15 mouse cellular contexts compared by ENCODE assay signal in genomic region chr5:4499036-4499435, GRCm38 (mm10).
DNase-seq lines count a peak whose midpoint lies in the region; ATAC-seq and TF ChIP-seq lines count a peak whose summit lies in the region.
"Had no signal": no experiment of that assay in that cellular context is flagged by ENCODE, and none has a peak within 500 bp of the region (broad histone marks: within the 10 kb centered on the region; RNA-seq: fewer than 3 reads in every experiment).

No protein-coding gene starts in this region.

- no peaks in the 10 kb centered on the region for H3K36me3 ChIP-seq in kidney, adult 2 months (ENCODE audit: control insufficient read depth, insufficient read depth, low read length)
- H3K36me3 ChIP-seq in midbrain, embryonic 14.5 days (ENCODE audit: control insufficient read depth, insufficient read depth, low read length): no peaks in the 10 kb centered on the region
- no peaks in the 10 kb centered on the region for H3K36me3 ChIP-seq in midbrain, embryonic 13.5 days
- no peaks in the 10 kb centered on the region for H3K36me3 ChIP-seq in heart, embryonic 11.5 days (ENCODE audit: control insufficient read depth, insufficient read depth, low read length)
- H3K36me3 ChIP-seq in liver, embryonic 11.5 days (ENCODE audit: control insufficient read depth, insufficient read depth, low read length): no peaks in the 10 kb centered on the region
- H3K36me3 ChIP-seq: embryonic facial prominence, embryonic 15.5 days; midbrain, embryonic 15.5 days; neural tube, embryonic 12.5 days had no signal

- no peak overlapping the region for H3K4me3 ChIP-seq in kidney, adult 2 months (ENCODE audit: insufficient read depth, low read depth, low read length)
- no peak overlapping the region for H3K4me3 ChIP-seq in midbrain, embryonic 14.5 days (replicated peaks; ENCODE audit: low read depth, low read length)
- no peak overlapping the region for H3K4me3 ChIP-seq in midbrain, embryonic 13.5 days (replicated peaks)
- no peak overlapping the region for H3K4me3 ChIP-seq in heart, embryonic 11.5 days (ENCODE audit: low read depth, low read length)
- H3K4me3 ChIP-seq in liver, embryonic 11.5 days (ENCODE audit: low read depth, low read length): no peak overlapping the region
- H3K4me3 ChIP-seq: embryonic facial prominence, embryonic 15.5 days; midbrain, embryonic 15.5 days; neural tube, embryonic 12.5 days had no signal

- no peak for ATAC-seq in midbrain, embryonic 14.5 days (ENCODE audit: low FRiP score, low TSS enrichment)
- ATAC-seq in midbrain, embryonic 13.5 days: no peak
- ATAC-seq in heart, embryonic 11.5 days (replicated peaks; ENCODE audit: insufficient number of reproducible peaks, low FRiP score, low TSS enrichment): 0 out of 2 replicates have a peak, but pooled peaks have one; percentile 26
- ATAC-seq in liver, embryonic 11.5 days (replicated peaks; ENCODE audit: low FRiP score): no peak
- ATAC-seq: liver, postnatal 0 days; midbrain, embryonic 15.5 days; Patski had no signal

- DNase-seq in kidney, adult 2 months: peak; percentile 14
- no peak for DNase-seq in kidney, adult 11 months
- no peak for DNase-seq in midbrain, embryonic 14.5 days
- peak; percentile 33 for DNase-seq in retina, embryonic 14.5 days (ENCODE audit: low spot score)
- DNase-seq in liver, embryonic 11.5 days (ENCODE audit: low spot score): no peak
- no peak for DNase-seq in adrenal gland, postnatal 25 days
- DNase-seq: cerebellum, postnatal 14 days; liver, postnatal 0 days had no signal

- no peak overlapping the region for H3K27ac ChIP-seq in kidney, adult 2 months (ENCODE audit: insufficient read depth, low read depth, low read length)
- 0 out of 2 replicates have a peak overlapping the region, but pooled peaks have one; percentile 20 for H3K27ac ChIP-seq in midbrain, embryonic 14.5 days (replicated peaks; ENCODE audit: low read depth, low read length)
- no peak overlapping the region for H3K27ac ChIP-seq in midbrain, embryonic 13.5 days
- H3K27ac ChIP-seq in heart, embryonic 11.5 days (ENCODE audit: low read depth, low read length): peak overlapping the region; percentile 50; the same call in 1 of the 2 replicates
- no peak overlapping the region for H3K27ac ChIP-seq in liver, embryonic 11.5 days (ENCODE audit: low read depth, low read length)
- H3K27ac ChIP-seq: embryonic facial prominence, embryonic 15.5 days; midbrain, embryonic 15.5 days; neural tube, embryonic 12.5 days had no signal

- TF ChIP-seq POLR2A in kidney, adult 2 months (IDR thresholded peaks at IDR 0.05; ENCODE audit: low read depth, low read length): no peak

- WGBS in kidney, adult 2 months: 16% methylated on average over 4 of the region's 4 CpGs
- WGBS in midbrain, embryonic 14.5 days: 23% methylated on average over 4 of the region's 4 CpGs
- 19% methylated on average over 4 of the region's 4 CpGs for WGBS in midbrain, embryonic 13.5 days
- 15% methylated on average over 4 of the region's 4 CpGs for WGBS in heart, embryonic 11.5 days (ENCODE audit: insufficient replicate concordance)
- WGBS in liver, embryonic 11.5 days: 51% methylated on average over 4 of the region's 4 CpGs

- no peaks in the 10 kb centered on the region for H3K27me3 ChIP-seq in kidney, adult 2 months (replicated peaks; ENCODE audit: control insufficient read depth, insufficient read depth, low read length)
- no peaks in the 10 kb centered on the region for H3K27me3 ChIP-seq in midbrain, embryonic 14.5 days (ENCODE audit: control insufficient read depth, insufficient read depth, low read length)
- H3K27me3 ChIP-seq in midbrain, embryonic 13.5 days: peaks cover 11% of the 10 kb centered on the region
- H3K27me3 ChIP-seq in heart, embryonic 11.5 days (ENCODE audit: control insufficient read depth, insufficient read depth, low read length): no peaks in the 10 kb centered on the region
- H3K27me3 ChIP-seq in liver, embryonic 11.5 days (replicated peaks; ENCODE audit: control insufficient read depth, insufficient read depth, low read length): no peaks in the 10 kb centered on the region
- H3K27me3 ChIP-seq: CH12.LX; embryonic facial prominence, embryonic 15.5 days; midbrain, embryonic 15.5 days; neural tube, embryonic 12.5 days; Patski had no signal

- H3K4me2 ChIP-seq in midbrain, embryonic 14.5 days (ENCODE audit: low read length): no peak overlapping the region
- H3K4me2 ChIP-seq in midbrain, embryonic 13.5 days (replicated peaks): no peak overlapping the region
- H3K4me2 ChIP-seq in heart, embryonic 11.5 days: peak overlapping the region; percentile 45
- no peak overlapping the region for H3K4me2 ChIP-seq in liver, embryonic 11.5 days
- H3K4me2 ChIP-seq: embryonic facial prominence, embryonic 15.5 days; midbrain, embryonic 15.5 days; neural tube, embryonic 12.5 days had no signal

- no peaks in the 10 kb centered on the region for H3K9me3 ChIP-seq in midbrain, embryonic 14.5 days (ENCODE audit: control insufficient read depth, low read length)
- H3K9me3 ChIP-seq in midbrain, embryonic 13.5 days: no peaks in the 10 kb centered on the region
- no peaks in the 10 kb centered on the region for H3K9me3 ChIP-seq in heart, embryonic 11.5 days (replicated peaks; ENCODE audit: control insufficient read depth, low read length)
- no peaks in the 10 kb centered on the region for H3K9me3 ChIP-seq in liver, embryonic 11.5 days (ENCODE audit: control insufficient read depth, low read length)
- H3K9me3 ChIP-seq: embryonic facial prominence, embryonic 15.5 days; midbrain, embryonic 15.5 days; neural tube, embryonic 12.5 days had no signal

- no peak for TF ChIP-seq CTCF in kidney, adult 2 months (conservative IDR thresholded peaks at IDR 0.05; ENCODE audit: insufficient read depth, insufficient read length, low read depth, low read length)

- no peak overlapping the region for H3K9ac ChIP-seq in midbrain, embryonic 14.5 days (replicated peaks; ENCODE audit: low read length)
- no peak overlapping the region for H3K9ac ChIP-seq in midbrain, embryonic 13.5 days (replicated peaks)
- 0 out of 2 replicates have a peak overlapping the region, but pooled peaks have one; percentile 16 for H3K9ac ChIP-seq in heart, embryonic 11.5 days (ENCODE audit: low read depth, low read length)
- H3K9ac ChIP-seq in liver, embryonic 11.5 days (ENCODE audit: low read depth, low read length): no peak overlapping the region
- H3K9ac ChIP-seq: embryonic facial prominence, embryonic 15.5 days; liver, postnatal 0 days; midbrain, embryonic 15.5 days; neural tube, embryonic 12.5 days had no signal

- peaks cover 6% of the 10 kb centered on the region; the same call in 1 of the 2 replicates for H3K4me1 ChIP-seq in kidney, adult 2 months (ENCODE audit: control insufficient read depth, insufficient read depth, low read length)
- H3K4me1 ChIP-seq in midbrain, embryonic 14.5 days (ENCODE audit: control insufficient read depth, insufficient read depth, low read length): peaks cover 22% of the 10 kb centered on the region
- H3K4me1 ChIP-seq in midbrain, embryonic 13.5 days (replicated peaks): peaks cover 26% of the 10 kb centered on the region
- peaks cover 14% of the 10 kb centered on the region for H3K4me1 ChIP-seq in heart, embryonic 11.5 days (ENCODE audit: control insufficient read depth, insufficient read depth, low read length)
- no peaks in the 10 kb centered on the region; the same call in 1 of the 2 replicates for H3K4me1 ChIP-seq in liver, embryonic 11.5 days (replicated peaks; ENCODE audit: control insufficient read depth, insufficient read depth, low read length)

Comparison
In these comparisons a context has a peak if more than half of its experiments do, and no peak if none do; other contexts are left out.
1. DNase-seq: peak in kidney, adult 2 months (single experiment) and retina, embryonic 14.5 days (single experiment); none in kidney, adult 11 months (single experiment), midbrain, embryonic 14.5 days (single experiment), liver, embryonic 11.5 days (single experiment) and adrenal gland, postnatal 25 days (single experiment).
2. H3K27ac ChIP-seq: peak in midbrain, embryonic 14.5 days (single experiment) and heart, embryonic 11.5 days (single experiment); none in kidney, adult 2 months (single experiment), midbrain, embryonic 13.5 days (single experiment) and liver, embryonic 11.5 days (single experiment).